Mouse (Mus musculus): Measurements from ENCODE around the gene Gm49369. TPM values are rescaled to one million over a fixed set of nuclear protein-coding genes. Genes with fewer than 3 reads are reported as not detected.
A peak's percentile ranks its signal among the peaks of the same experiment; 100 is the strongest.
"Not testable (repeated sequence)": the region's sequence is repeated elsewhere in the genome, so short reads cannot be mapped to it uniquely, and the experiment has no call there.

Gene Gm49369
- polyA plus RNA-seq, 1 experiment from 2014 or later, result 1.2 TPM

- ATAC-seq (replicated peaks; ENCODE audit: insufficient number of reproducible peaks, insufficient read depth, low FRiP score, low read depth), result no peak
- Histone ChIP-seq H3K36me3 (no peaks in the 10 kb centered on the region), H3K4me3 (no peak overlapping the region), H3K27me3 (no peaks in the 10 kb centered on the region), H3K27ac (peak overlapping the region; percentile 20; the same call in 1 of the 2 replicates), H3K4me1 (replicated peaks) (peaks cover 19% of the 10 kb centered on the region), H3K4me2 (no peak overlapping the region), H3K9ac (no peak overlapping the region), H3K9me3 (replicated peaks) (no peaks in the 10 kb centered on the region)
- WGBS, result 74% methylated on average over 12 of the region's 12 CpGs
Observed at GRCm38 (mm10) chr7:142323396-142324117, 58.9 kb downstream of the Gm49369 start.

- 79% methylated on average over 6 of the region's 6 CpGs for WGBS
- Histone ChIP-seq H3K9me3 (replicated peaks) (no peaks in the 10 kb centered on the region), H3K27me3 (no peaks in the 10 kb centered on the region), H3K4me1 (replicated peaks) (peaks cover 25% of the 10 kb centered on the region), H3K36me3 (no peaks in the 10 kb centered on the region), H3K27ac (peak overlapping the region; percentile 20; the same call in 1 of the 2 replicates), H3K9ac (no peak overlapping the region), H3K4me3 (no peak overlapping the region), H3K4me2 (no peak overlapping the region)
- ATAC-seq (replicated peaks; ENCODE audit: insufficient number of reproducible peaks, insufficient read depth, low FRiP score, low read depth), result no peak
Observed at GRCm38 (mm10) chr7:142322641-142323040, 59.8 kb downstream of the Gm49369 start.

- H3K9me3 ChIP-seq (replicated peaks); H3K4me2 ChIP-seq; H3K4me3 ChIP-seq; H3K27me3 ChIP-seq; H3K9ac ChIP-seq; ATAC-seq (replicated peaks; ENCODE audit: insufficient number of reproducible peaks, insufficient read depth, low FRiP score, low read depth); H3K36me3 ChIP-seq: not testable (repeated sequence)
- H3K27ac ChIP-seq, result peak overlapping the region; percentile 63
- H3K4me1 ChIP-seq (replicated peaks), result peaks cover 29% of the 10 kb centered on the region
- 68% methylated on average over 5 of the region's 10 CpGs for WGBS
Observed at GRCm38 (mm10) chr7:142321637-142322306, 60.7 kb downstream of the Gm49369 start.

Other genes starting within 250 kb of the Gm49369 start
- not detected in 2 replicates for gene Gm39115, start 246.6 kb downstream of the Gm49369 start, polyA plus RNA-seq (2015; fragmentation: Nextera tagmentation; extraction: Ambion mirVana)
- gene Gm45337, start 238.1 kb downstream of the Gm49369 start, polyA plus RNA-seq (2015; fragmentation: Nextera tagmentation; extraction: Ambion mirVana), result not detected in 2 replicates
- gene Gm29735, start 225.6 kb downstream of the Gm49369 start, polyA plus RNA-seq (2015; fragmentation: Nextera tagmentation; extraction: Ambion mirVana), result not detected in 2 replicates
- not detected in 2 replicates for gene Gm4553, start 216.9 kb downstream of the Gm49369 start, polyA plus RNA-seq (2015; fragmentation: Nextera tagmentation; extraction: Ambion mirVana)
- gene Krtap5-2, start 206.7 kb downstream of the Gm49369 start, polyA plus RNA-seq (2015; fragmentation: Nextera tagmentation; extraction: Ambion mirVana), result not detected in 2 replicates
- not detected in 2 replicates for gene Gm10153, start 192.3 kb downstream of the Gm49369 start, polyA plus RNA-seq (2015; fragmentation: Nextera tagmentation; extraction: Ambion mirVana)
- not detected in 2 replicates for gene Krtap5-3, start 181.3 kb downstream of the Gm49369 start, polyA plus RNA-seq (2015; fragmentation: Nextera tagmentation; extraction: Ambion mirVana)
- gene Gm7579, start 170.8 kb downstream of the Gm49369 start, polyA plus RNA-seq (2015; fragmentation: Nextera tagmentation; extraction: Ambion mirVana), result not detected in 2 replicates
- gene Krtap5-5, start 152.7 kb downstream of the Gm49369 start, polyA plus RNA-seq (2015; fragmentation: Nextera tagmentation; extraction: Ambion mirVana), result not detected in 2 replicates
- not detected in 2 replicates for gene Gm40460, start 141.6 kb downstream of the Gm49369 start, polyA plus RNA-seq (2015; fragmentation: Nextera tagmentation; extraction: Ambion mirVana)
- not detected in 2 replicates for gene Gm2431, start 124.3 kb downstream of the Gm49369 start, polyA plus RNA-seq (2015; fragmentation: Nextera tagmentation; extraction: Ambion mirVana)
- gene Gm4559, start 108.3 kb downstream of the Gm49369 start, polyA plus RNA-seq (2015; fragmentation: Nextera tagmentation; extraction: Ambion mirVana), result not detected in 2 replicates
- not detected in 2 replicates for gene Krtap5-1, start 85.5 kb downstream of the Gm49369 start, polyA plus RNA-seq (2015; fragmentation: Nextera tagmentation; extraction: Ambion mirVana)
- not detected in 2 replicates for gene Krtap5-4, start 79.1 kb downstream of the Gm49369 start, polyA plus RNA-seq (2015; fragmentation: Nextera tagmentation; extraction: Ambion mirVana)
- gene Ifitm10, start 8.9 kb downstream of the Gm49369 start, polyA plus RNA-seq (2015; fragmentation: Nextera tagmentation; extraction: Ambion mirVana), result 4.7 and 5.5 TPM in 2 replicates
- gene Ctsd, start 5.4 kb upstream of the Gm49369 start, polyA plus RNA-seq (2015; fragmentation: Nextera tagmentation; extraction: Ambion mirVana), result 389 and 487 TPM in 2 replicates
- gene Syt8, start 52.2 kb upstream of the Gm49369 start, polyA plus RNA-seq (2015; fragmentation: Nextera tagmentation; extraction: Ambion mirVana), result 0.48 and 1.7 TPM in 2 replicates
- gene Tnni2, start 59.1 kb upstream of the Gm49369 start, polyA plus RNA-seq (2015; fragmentation: Nextera tagmentation; extraction: Ambion mirVana), result 16.8 and 16.9 TPM in 2 replicates
- gene Lsp1, start 78.1 kb upstream of the Gm49369 start, polyA plus RNA-seq (2015; fragmentation: Nextera tagmentation; extraction: Ambion mirVana), result 49.6 and 83.5 TPM in 2 replicates
- 4.6 and 4.8 TPM in 2 replicates for gene Tnnt3, start 116.2 kb upstream of the Gm49369 start, polyA plus RNA-seq (2015; fragmentation: Nextera tagmentation; extraction: Ambion mirVana)
- gene Mrpl23, start 150.0 kb upstream of the Gm49369 start, polyA plus RNA-seq (2015; fragmentation: Nextera tagmentation; extraction: Ambion mirVana), result 17.0 and 18.7 TPM in 2 replicates

Data from heart, embryonic 15.5 days (tissue).